Mouse (Mus musculus): ENCODE measurements around the gene Inpp5k. TPM values are rescaled to one million over a fixed set of nuclear protein-coding genes. Genes with fewer than 3 reads are reported as not detected.

The Inpp5k gene
- polyA plus RNA-seq, 1 experiment from 2014 or later = 28.8 TPM

- no peaks in the 10 kb centered on the region for H3K4me1 ChIP-seq (replicated peaks; ENCODE audit: control insufficient read depth, insufficient read depth, low read length)
- no peak overlapping the region for H3K4me2 ChIP-seq (replicated peaks; ENCODE audit: low read depth, low read length)
Observed at GRCm38 (mm10) chr11:75647681-75648211, 17.0 kb downstream of the Inpp5k start.

GRCm38 (mm10) chr11:75649155-75649561 is 18.4 kb downstream of the Inpp5k start:
- no peak overlapping the region for H3K4me3 ChIP-seq (ENCODE audit: low read depth, low read length)
- H3K36me3 ChIP-seq (ENCODE audit: control insufficient read depth, insufficient read depth, low read length) = no peaks in the 10 kb centered on the region
- H3K9me3 ChIP-seq (ENCODE audit: control insufficient read depth, low read length) = no peaks in the 10 kb centered on the region
- H3K4me2 ChIP-seq (replicated peaks; ENCODE audit: low read depth, low read length) = no peak overlapping the region
- DNase-seq (ENCODE audit: low spot score) = no peak
- H3K9ac ChIP-seq (ENCODE audit: low read depth, low read length) = no peak overlapping the region
- WGBS = 87% methylated on average over 4 of the region's 4 CpGs
- no peak for ATAC-seq (ENCODE audit: low FRiP score)
- H3K27ac ChIP-seq (ENCODE audit: low read depth, low read length) = 0 out of 2 replicates have a peak overlapping the region, but pooled peaks have one; percentile 9
- H3K4me1 ChIP-seq (replicated peaks; ENCODE audit: control insufficient read depth, insufficient read depth, low read length) = peaks cover 5% of the 10 kb centered on the region; the same call in 1 of the 2 replicates
- H3K27me3 ChIP-seq (ENCODE audit: control insufficient read depth, insufficient read depth, low read length) = peaks cover 16% of the 10 kb centered on the region

More at GRCm38 (mm10) chr11:75647681-75648211, 17.0 kb downstream of the Inpp5k start:
- H3K27ac ChIP-seq (ENCODE audit: low read depth, low read length) = no peak overlapping the region
- no peak overlapping the region for H3K4me3 ChIP-seq (ENCODE audit: low read depth, low read length)
- H3K9me3 ChIP-seq (ENCODE audit: control insufficient read depth, low read length) = no peaks in the 10 kb centered on the region
- H3K27me3 ChIP-seq (ENCODE audit: control insufficient read depth, insufficient read depth, low read length) = peaks cover 8% of the 10 kb centered on the region; the same call in 1 of the 2 replicates
- no peak for DNase-seq (ENCODE audit: low spot score)
- H3K36me3 ChIP-seq (ENCODE audit: control insufficient read depth, insufficient read depth, low read length) = no peaks in the 10 kb centered on the region
- 78% methylated on average over 6 of the region's 6 CpGs for WGBS
- no peak for ATAC-seq (ENCODE audit: low FRiP score)
- H3K9ac ChIP-seq (ENCODE audit: low read depth, low read length) = no peak overlapping the region

DNA sequence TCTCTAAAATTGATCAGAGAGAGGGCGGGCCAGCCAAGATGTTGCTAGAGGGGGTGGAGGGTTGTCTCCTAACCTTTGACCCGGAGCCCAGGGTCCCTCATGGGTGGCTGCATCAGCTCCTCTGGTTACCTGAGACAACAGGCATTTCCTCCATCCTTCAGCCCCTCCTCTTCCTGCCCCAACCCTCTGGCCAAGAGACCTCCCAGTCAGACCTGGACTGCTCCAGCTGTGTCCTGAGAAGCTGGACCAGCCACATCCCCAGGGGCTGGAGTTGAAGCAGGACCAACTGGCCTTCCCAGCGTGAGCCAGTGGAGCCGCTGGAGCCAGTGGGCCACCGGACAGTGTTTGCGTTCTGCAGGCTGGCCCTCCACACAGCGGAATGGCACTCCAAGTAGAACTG is 19.5 kb downstream of the Inpp5k start, which contains the start of gene Myo1c:
TSS of gene Myo1c (plus strand) at position 194 of the 400 bp plus-strand sequence.
- ATAC-seq (ENCODE audit: low FRiP score) = no peak
- H3K9ac ChIP-seq (ENCODE audit: low read depth, low read length) = peak within 1 kb of the TSS; percentile 83
- peaks cover 24% of the 10 kb centered on the region for H3K27me3 ChIP-seq (ENCODE audit: control insufficient read depth, insufficient read depth, low read length)
- H3K36me3 ChIP-seq (ENCODE audit: control insufficient read depth, insufficient read depth, low read length) = no peaks in the 10 kb centered on the region
- DNase-seq (ENCODE audit: low spot score) = no peak
- H3K9me3 ChIP-seq (ENCODE audit: control insufficient read depth, low read length) = no peaks in the 10 kb centered on the region
- WGBS = 63% methylated on average over 7 of the region's 7 CpGs
- H3K4me1 ChIP-seq (replicated peaks; ENCODE audit: control insufficient read depth, insufficient read depth, low read length) = peaks cover 10% of the 10 kb centered on the region; the same call in 1 of the 2 replicates
- H3K4me2 ChIP-seq (replicated peaks; ENCODE audit: low read depth, low read length) = peak within 1 kb of the TSS; percentile 91
- peak within 1 kb of the TSS; percentile 42; the same call in 1 of the 2 replicates for H3K27ac ChIP-seq (ENCODE audit: low read depth, low read length)
- H3K4me3 ChIP-seq (ENCODE audit: low read depth, low read length) = peak within 1 kb of the TSS; percentile 58

DNA sequence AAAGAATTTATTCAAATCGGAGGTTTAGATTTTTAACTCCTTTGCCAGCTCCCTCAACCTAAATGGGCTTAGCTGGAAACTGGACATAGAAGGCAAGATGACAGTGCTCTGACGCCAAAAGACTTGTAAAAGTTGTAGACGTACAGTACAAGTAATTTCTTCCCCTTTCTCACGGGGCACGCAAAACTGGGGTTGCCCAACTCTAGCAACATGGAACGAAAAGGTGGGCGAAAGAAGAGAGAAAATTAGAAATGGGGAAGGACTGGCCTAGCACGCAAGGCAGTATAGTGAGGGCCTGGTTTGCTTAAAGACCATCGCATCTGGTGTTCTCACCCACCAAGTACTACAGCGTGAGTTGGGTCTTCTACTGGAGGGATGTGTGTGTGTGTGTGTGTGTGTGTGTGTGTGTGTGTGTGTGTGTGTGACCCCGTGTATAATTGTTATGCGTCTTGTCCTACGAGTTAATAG is 20.2 kb downstream of the Inpp5k start:
- Histone ChIP-seq H3K27me3 (ENCODE audit: control insufficient read depth, insufficient read depth, low read length) (peaks cover 24% of the 10 kb centered on the region), H3K36me3 (ENCODE audit: control insufficient read depth, insufficient read depth, low read length) (no peaks in the 10 kb centered on the region), H3K4me1 (replicated peaks; ENCODE audit: control insufficient read depth, insufficient read depth, low read length) (peaks cover 10% of the 10 kb centered on the region; the same call in 1 of the 2 replicates), H3K27ac (ENCODE audit: low read depth, low read length) (no peak overlapping the region), H3K9me3 (ENCODE audit: control insufficient read depth, low read length) (no peaks in the 10 kb centered on the region), H3K9ac (ENCODE audit: low read depth, low read length) (peak overlapping the region; percentile 83), H3K4me3 (ENCODE audit: low read depth, low read length) (peak overlapping the region; percentile 58), H3K4me2 (replicated peaks; ENCODE audit: low read depth, low read length) (peak overlapping the region; percentile 91)
- 46% methylated on average over 13 of the region's 13 CpGs for WGBS
- DNase-seq (ENCODE audit: low spot score) (no peak), ATAC-seq (ENCODE audit: low FRiP score) (no peak)

GRCm38 (mm10) chr11:75651426-75652221 is 20.8 kb downstream of the Inpp5k start:
- H3K36me3 ChIP-seq (ENCODE audit: control insufficient read depth, insufficient read depth, low read length) = no peaks in the 10 kb centered on the region
- peak; percentile 60 for ATAC-seq (ENCODE audit: low FRiP score)
- peak; percentile 76 for DNase-seq (ENCODE audit: low spot score)
- peak overlapping the region; percentile 42; the same call in 1 of the 2 replicates for H3K27ac ChIP-seq (ENCODE audit: low read depth, low read length)
- H3K9me3 ChIP-seq (ENCODE audit: control insufficient read depth, low read length) = no peaks in the 10 kb centered on the region
- peaks cover 27% of the 10 kb centered on the region for H3K27me3 ChIP-seq (ENCODE audit: control insufficient read depth, insufficient read depth, low read length)
- under 1% methylated on average over 54 of the region's 54 CpGs for WGBS
- peaks cover 13% of the 10 kb centered on the region; the same call in 1 of the 2 replicates for H3K4me1 ChIP-seq (replicated peaks; ENCODE audit: control insufficient read depth, insufficient read depth, low read length)
- H3K4me3 ChIP-seq (ENCODE audit: low read depth, low read length) = peak overlapping the region; percentile 58
- H3K9ac ChIP-seq (ENCODE audit: low read depth, low read length) = peak overlapping the region; percentile 83
- H3K4me2 ChIP-seq (replicated peaks; ENCODE audit: low read depth, low read length) = peak overlapping the region; percentile 91

DNA sequence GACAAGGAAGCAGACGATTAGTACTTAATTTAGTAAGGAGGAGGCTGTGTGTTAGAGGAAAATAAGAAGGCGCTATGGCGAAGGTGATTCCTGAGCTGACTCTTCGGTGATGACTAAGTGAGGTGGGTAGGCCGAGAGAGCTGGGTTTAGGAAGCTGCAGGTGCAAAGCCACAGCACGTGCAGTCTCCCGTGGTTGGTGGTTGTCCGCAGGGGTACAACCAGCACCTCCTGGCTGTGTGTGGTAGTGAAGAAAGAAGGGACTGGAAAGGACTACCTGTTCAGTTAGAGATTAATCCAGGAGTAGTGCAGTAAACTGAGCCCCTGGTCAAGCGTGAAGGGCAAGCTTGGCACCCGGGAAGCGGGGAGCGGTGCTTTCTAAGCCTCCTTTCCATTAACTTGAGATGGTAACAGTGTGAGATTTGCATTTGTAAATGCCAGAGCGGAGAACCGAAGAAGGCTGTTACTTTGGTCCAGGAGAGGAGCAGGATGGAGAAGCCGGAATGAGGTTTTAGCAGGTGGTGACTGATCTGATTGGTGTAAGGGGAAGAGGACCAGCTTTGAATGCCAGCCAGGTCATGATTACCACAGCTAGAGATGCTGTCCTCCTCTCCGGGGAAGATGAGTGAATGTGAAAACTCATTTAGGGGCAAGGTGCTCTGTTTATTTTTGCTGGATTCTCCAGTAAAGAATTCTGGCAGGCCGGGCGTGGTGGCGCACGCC is 21.6 kb downstream of the Inpp5k start:
- WGBS = 21% methylated on average over 20 of the region's 20 CpGs
- no peak overlapping the region for H3K27ac ChIP-seq (ENCODE audit: low read depth, low read length)
- peak overlapping the region; percentile 83; the same call in 1 of the 2 replicates for H3K9ac ChIP-seq (ENCODE audit: low read depth, low read length)
- no peak for ATAC-seq (ENCODE audit: low FRiP score)
- H3K27me3 ChIP-seq (ENCODE audit: control insufficient read depth, insufficient read depth, low read length) = peaks cover 28% of the 10 kb centered on the region
- H3K36me3 ChIP-seq (ENCODE audit: control insufficient read depth, insufficient read depth, low read length) = no peaks in the 10 kb centered on the region
- peak overlapping the region; percentile 91 for H3K4me2 ChIP-seq (replicated peaks; ENCODE audit: low read depth, low read length)
- peak overlapping the region; percentile 58 for H3K4me3 ChIP-seq (ENCODE audit: low read depth, low read length)
- no peaks in the 10 kb centered on the region for H3K9me3 ChIP-seq (ENCODE audit: control insufficient read depth, low read length)
- peaks cover 14% of the 10 kb centered on the region; the same call in 1 of the 2 replicates for H3K4me1 ChIP-seq (replicated peaks; ENCODE audit: control insufficient read depth, insufficient read depth, low read length)
- no peak for DNase-seq (ENCODE audit: low spot score)

- ATAC-seq (ENCODE audit: low FRiP score) (no peak), DNase-seq (ENCODE audit: low spot score) (no peak)
- Histone ChIP-seq H3K9me3 (ENCODE audit: control insufficient read depth, low read length) (no peaks in the 10 kb centered on the region), H3K4me1 (replicated peaks; ENCODE audit: control insufficient read depth, insufficient read depth, low read length) (peaks cover 14% of the 10 kb centered on the region; the same call in 1 of the 2 replicates), H3K27ac (ENCODE audit: low read depth, low read length) (no peak overlapping the region), H3K4me2 (replicated peaks; ENCODE audit: low read depth, low read length) (peak overlapping the region; percentile 81; the same call in 1 of the 2 replicates), H3K4me3 (ENCODE audit: low read depth, low read length) (no peak overlapping the region), H3K36me3 (ENCODE audit: control insufficient read depth, insufficient read depth, low read length) (no peaks in the 10 kb centered on the region), H3K27me3 (ENCODE audit: control insufficient read depth, insufficient read depth, low read length) (peaks cover 28% of the 10 kb centered on the region), H3K9ac (ENCODE audit: low read depth, low read length) (no peak overlapping the region)
- 30% methylated on average over 14 of the region's 14 CpGs for WGBS
Observed at GRCm38 (mm10) chr11:75652942-75653684, 22.3 kb downstream of the Inpp5k start.

Measured in hindbrain, embryonic 11.5 days (tissue).